Mouse (Mus musculus): ENCODE data around the gene Raet1d.
"Not testable (repeated sequence)": the region's sequence is repeated elsewhere in the genome, so short reads cannot be mapped to it uniquely, and the experiment has no call there.

DNA sequence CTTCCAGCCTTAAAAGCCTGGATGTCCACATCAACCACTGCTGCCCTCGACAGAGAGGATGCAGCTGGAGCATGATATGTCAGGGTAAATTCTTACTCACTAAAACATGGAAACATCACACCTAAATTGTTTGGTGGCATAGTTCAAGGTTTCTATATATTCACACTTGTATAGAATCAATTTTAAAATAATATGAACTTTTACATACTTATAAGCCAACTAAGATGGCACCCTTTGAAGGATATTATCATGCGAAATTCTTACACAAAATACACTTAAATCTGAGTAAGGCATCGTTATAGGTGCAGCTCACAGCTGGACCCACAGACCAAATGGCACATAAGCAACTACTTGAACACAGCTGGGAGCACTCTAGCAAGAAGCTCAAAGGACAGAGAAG lies at the start of gene Raet1d:
- not testable (repeated sequence) for TF ChIP-seq GATA1 (IDR thresholded peaks at IDR 0.05; ENCODE audit: borderline replicate concordance, low read length); FLI1 (IDR thresholded peaks at IDR 0.05; ENCODE audit: low read length)

Measured in megakaryocyte, embryonic 14.5 days (primary cell).